Mouse (Mus musculus): Measurements from ENCODE around the gene Ttc4. TPM values are rescaled to one million over a fixed set of nuclear protein-coding genes. Genes with fewer than 3 reads are reported as not detected.
A peak's percentile ranks its signal among the peaks of the same experiment; 100 is the strongest.

Ttc4 gene
- total RNA-seq (2021) (10 to 100 TPM; 21.2 to 27.5 TPM), polyA plus RNA-seq (2012; rRNA removed) (28.3 and 28.6 TPM in 2 replicates)
- long read RNA-seq, transcript Ttc4-201 (10 exons, 2,121 nt) = major isoform, 19 of 20 reads
- long read RNA-seq, partial matches to known transcripts = 0 of 20 reads
- long read RNA-seq, other reads (novel, unspliced or antisense) = 1 of 20 reads

DNA sequence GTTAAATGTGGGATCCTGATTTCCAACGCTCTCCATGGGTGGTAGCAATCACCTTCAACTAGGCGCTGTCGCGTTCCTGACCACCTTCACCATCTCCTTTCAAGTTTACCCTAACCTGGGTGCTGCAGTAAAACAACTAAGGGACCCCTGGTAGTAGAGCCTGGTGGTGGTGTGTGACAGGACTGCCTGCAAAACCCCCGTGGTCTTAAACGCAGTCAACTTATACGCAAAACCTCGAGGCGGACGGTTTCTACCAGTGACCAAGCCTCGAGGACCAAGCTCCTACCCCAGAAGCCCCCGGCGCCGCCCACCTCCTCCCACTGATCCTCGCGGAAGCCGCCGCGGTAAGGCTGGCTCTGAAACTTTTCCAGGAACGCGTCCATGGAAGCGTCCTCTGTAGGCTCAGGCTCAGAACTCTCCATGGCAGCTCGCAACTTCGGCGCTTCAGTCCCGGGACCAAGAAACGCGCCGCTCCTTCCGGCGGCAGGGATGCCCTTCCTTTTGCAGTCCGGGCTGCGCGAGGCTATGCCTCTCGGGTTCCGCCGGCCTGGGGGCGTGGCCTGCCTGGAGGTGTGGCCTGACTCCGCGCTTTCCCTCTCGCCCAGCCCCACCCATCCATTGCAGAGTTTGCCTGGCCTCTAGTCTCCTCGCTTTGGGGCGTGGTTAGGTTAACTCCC is at the start of gene Ttc4:
TSS of gene Ttc4 (minus strand) at position 503 of the 677 bp plus-strand sequence.
- DNase-seq = peak; percentile 94

DNA sequence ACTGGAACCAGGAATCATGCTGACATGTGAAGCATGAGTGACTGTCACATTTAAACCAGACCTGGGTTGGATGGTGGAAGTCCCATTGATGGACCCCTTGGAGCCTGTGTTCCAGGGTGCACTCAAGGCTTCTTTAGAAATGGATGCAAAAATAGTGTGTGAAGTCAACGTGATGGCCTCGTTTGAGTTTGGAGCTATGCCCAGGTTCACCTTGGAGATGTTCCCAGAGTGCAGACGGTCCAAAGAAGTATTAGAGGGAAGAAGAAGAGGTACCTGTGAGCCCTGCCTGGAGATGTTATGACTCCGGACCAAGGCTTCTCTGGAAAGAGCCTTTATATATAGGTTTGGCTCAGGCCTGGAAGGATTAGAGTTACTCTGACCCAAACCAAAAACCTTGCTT is 41.9 kb upstream of the Ttc4 start:
- DNase-seq = no peak

DNA sequence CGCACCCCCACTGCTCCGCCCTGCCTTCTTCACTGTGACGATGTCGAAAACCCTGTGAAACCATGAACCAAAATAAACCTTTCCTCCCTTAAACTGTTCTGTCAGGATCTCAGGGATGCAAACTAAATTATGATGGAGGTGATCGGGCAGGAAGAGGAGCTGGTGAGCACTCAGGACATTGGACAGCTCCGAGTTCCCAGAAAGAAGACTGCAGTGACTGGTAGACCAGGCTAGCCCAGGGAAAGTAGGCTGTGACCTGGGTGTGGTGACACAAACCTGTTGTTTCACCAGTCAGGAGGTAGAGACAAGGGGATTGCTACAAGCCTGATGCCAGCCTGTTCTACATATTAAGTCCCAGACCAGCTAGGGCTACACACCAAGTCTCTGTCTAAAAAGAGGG is 34.9 kb upstream of the Ttc4 start:
- DNase-seq = no peak

DNA sequence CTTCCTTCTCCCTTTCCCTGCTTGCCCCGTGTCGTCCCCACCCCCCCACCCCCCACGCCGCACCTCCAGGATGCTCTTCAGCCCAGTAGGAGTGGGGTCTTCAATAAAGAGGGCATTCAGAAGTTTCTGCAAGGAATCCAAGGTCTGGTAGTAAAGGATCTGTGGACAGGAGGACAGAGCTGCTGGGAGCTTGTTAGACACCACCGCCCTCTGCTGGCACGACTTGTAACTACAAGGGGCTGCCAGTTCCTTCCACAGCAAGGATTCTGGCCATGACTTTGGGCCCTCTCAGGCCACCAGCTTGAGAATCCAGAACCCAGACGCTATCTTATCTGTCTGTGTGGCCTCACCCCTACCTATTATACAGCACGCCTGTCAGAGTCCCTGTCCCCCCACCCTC is 29.7 kb upstream of the Ttc4 start:
- peak; percentile 82 for DNase-seq

DNA sequence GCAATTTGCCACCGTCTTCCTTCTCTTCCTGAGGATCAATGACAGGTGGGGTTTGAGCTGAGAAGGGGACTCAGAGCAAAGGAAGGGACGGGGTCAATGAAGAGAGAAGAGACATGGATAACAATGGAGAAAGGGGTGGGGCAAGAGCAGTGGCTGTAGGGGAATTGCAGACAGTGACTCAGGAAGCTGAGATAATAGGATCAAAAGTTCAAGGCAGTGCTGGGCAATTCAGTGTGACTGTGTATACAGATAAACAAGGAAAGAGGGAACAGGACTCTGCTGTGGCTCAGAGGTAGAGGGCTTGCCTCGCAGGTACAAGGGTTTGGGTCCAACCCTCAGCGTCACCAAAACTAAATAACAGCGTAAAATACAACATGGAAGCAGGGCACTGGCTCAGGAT is 29.2 kb upstream of the Ttc4 start:
- peak; percentile 64 for DNase-seq

DNA sequence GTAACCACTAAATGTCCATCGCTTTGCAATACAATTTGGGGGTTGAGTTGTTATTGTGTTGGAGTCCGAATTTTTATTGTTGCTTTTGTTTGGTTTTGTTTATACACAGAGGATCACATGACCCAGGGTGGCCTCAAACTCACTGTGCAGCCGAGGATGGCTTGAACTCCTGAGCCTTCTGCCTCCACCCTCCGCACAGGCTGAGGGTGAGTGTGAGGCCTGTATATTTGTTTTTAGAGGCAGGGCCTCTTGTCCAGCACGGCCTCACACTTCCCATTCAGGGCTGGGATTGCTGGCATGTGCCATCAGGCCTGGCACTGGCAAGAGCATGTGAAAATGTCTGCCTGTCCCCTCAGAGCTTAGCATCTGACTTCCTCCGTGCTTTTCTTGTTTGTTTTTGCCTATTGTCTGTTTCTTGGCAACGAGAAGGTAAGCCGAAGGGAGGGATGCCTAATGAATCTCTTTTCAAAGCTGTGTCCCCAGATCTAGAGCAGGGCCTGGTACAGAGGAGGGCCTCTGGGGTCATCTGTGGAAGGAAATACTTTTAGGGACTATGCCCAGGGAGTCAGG is 26.4 kb upstream of the Ttc4 start:
- no peak for DNase-seq

DNA sequence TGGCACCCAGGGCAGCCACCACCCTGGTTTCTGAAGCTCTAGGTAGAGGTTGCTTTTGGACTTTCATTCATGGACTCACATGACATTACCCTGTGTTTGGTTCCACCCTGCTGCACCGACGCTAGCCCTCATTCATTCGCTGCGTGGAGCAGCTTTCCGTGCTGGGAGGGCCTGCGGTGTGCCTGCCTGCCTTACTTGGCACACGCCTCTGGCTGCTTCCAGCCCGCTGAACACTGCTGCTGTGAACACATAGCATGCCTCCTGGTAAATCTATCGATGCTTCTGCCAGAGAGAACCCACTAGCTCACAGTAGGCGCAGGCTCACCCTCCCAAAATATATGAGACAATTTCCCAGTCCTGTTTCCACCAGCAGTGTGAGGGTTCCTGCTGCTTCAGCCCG is 25.7 kb upstream of the Ttc4 start:
- no peak for DNase-seq

DNA sequence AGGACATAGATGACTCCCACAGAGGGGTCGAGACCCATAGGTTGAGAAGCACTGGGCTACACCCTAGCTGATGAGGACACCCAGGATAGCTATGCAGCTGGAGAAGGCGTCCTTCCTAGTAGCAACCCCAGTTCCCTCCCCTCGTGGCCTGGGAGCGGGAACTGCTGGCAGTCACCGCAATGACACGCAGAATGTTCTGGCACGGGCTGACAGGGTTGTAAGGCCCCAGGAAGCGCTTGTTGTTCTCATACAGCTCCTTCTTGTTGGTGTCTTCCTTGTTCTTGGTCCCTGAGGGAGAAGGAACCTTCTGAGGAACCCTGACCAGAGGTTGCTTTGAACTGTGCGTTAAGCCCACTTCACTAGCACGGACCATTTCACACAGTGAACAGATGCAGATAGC is 25.2 kb upstream of the Ttc4 start:
- DNase-seq = no peak

DNA sequence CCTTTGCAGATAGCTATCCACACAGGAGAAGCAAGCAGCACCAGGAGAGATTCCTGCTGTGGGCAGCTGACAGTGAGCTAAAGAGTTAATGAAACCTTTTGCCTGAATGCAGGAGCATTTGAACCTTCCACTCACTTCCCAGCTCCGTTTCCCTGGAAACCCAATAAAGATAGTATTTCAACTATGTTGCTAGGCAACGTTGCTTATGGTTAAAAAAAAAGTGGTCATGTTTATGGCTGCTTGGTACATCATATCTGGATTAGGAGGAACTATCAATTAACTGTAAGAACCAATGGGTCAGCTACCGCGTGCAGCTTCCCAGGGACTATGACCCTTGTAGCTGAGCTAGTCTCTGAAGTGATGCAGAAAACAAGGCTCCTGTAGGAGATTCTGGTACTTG is 22.1 kb upstream of the Ttc4 start:
- DNase-seq = no peak

DNA sequence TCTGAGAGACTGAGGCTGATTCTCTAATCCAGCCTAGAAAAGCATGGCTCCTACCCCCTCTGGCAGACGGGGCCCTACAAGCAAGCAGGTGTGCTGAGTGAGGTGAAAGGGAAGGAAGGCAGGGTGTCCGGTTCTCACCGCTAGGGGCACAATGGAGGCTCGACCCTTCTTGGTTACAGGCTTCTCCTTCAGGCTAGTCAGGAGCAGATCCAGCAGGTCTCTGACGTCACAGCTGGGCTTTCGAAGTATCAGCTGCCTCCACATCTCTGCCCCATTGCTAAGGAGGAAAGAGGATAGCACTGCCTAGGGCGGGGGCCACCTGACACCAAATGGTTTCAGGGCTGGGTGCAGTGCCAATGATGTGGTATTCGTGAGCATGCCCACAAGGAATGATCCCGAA is 21.2 kb upstream of the Ttc4 start:
- DNase-seq = no peak

DNA sequence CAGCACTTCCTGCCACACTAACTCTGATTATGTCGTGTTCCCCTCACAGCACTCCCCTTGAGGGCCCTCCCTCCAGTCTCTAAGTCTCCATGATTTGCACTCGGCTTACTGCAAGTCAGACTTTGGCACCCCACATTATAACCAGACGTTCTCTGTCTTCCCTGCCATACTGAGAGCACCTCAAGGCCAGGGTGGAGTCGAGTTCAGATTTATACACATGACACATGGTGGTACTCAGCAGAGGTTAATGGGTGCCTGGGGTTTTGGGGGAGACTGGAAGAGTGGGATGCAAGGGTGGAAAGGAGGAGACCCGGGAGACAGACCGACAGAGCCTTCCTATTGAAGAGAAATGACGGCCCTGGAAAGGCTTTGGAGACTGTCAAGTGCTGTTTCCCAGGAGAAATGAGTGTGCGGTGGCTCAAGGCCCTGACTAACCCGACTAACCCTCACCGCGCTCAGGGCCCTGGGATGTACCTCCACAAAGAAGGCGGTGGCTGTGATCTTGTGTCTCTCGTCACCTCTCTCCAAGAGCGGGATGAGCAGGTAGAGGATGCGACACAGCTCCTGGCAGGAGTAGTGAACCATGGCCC is 15.2 kb upstream of the Ttc4 start:
- no peak for DNase-seq

DNA sequence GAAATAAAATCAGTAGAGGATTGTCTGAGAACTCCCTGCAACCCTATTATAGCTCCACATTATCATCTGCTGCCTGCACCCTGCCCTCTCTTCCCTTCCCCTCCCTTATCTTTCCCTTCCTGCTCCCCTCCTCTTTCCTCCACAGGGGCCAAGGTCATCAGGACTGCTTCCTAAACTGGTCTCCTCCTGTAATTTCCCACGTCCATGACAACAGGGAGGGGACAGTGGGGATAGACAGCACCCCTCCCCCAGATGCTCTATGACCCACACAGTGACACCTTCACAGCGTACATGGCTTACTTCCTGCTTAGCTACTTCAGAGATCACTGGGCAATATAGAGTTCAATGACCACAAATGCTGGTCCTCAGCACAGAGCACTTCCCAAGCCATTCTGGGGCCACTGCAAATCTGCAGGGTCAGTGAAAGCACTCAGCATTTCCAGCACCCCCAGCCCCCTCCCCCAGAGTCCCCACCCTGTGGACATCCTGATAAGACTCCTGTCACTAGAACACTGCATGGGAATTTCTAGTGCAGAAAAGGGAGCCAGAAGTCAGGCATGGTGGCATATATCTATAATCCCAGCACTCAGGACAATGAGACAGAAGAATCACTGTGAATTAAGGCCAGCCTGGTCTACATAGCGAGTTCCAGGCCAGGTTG is 10.0 kb upstream of the Ttc4 start:
- DNase-seq = no peak

DNA sequence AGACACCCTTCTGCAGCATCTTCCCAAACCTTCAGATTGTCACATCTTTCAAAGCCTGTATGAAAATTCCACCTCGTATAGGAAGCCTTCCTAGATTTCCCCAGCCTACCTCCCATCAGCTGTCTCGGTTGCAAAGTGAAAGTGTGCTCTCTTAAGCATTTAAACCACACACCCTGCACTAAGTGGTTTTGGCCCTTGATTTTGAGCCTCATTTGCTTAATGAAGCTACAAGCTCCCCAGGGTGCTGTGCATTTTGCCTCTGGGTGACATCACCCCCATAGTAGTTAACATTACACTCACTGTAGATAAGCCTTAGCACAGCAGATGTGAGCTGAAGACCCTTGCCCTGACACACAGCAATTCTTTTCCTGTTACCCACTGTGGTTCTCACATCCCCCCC is 2.2 kb upstream of the Ttc4 start:
- DNase-seq = no peak

DNA sequence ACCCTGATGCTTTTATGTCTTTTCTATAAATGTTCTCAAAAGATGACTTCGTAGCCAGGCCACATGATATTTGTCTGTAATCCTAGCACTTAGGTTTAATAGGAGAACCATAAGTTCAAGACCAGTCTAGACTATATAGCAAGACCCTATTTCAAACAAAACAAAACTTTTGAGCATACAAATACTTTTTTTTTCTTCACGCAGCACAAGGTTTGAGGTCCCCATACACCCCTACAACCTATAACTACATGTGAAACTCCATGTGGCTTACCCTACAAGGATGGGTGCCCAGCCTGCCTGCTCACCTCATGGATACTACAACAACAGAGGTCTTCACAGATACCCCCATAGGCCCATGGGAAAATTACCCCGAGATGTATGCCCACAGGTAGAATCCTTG is 408 bp upstream of the Ttc4 start:
- no peak for DNase-seq

DNA sequence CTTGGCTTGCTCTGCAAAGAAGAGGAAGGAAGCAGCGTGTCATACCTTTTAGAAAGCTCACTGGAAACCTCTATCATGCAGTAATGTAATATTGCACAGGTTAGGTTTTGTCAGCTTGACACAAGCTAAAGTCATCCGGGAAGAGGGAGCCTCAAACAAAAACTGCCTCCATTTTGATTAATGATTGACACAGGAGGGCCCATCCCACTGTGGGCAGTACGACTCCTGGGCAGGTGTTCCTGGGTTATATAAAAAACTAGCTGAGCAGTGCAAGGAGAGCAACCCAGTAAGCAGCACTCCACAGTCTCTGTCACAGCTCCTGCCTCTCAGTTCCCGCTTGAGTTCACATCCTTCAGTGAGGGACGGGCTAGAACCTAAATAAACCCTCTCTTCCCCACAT is 2.0 kb downstream of the Ttc4 start:
- DNase-seq = no peak

DNA sequence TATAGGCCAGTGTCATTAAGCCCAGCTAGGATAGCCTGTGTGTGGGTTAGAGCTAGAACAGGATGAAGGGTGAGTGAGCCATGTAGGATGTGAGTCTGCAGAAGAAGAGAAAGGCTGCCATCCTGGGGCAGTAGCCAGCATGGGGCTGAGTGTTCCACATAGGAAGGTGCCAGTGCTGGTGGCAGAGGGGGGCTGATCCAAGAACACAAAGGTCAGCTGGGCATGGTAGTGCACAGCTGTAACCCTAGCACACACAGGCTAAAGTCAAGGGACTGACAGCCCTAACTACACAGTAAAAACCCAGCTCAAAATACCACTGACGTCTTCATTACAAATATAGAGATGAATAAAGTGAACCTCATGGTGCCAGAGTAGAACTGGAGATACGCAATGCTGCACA is 12.2 kb downstream of the Ttc4 start:
- no peak for DNase-seq

DNA sequence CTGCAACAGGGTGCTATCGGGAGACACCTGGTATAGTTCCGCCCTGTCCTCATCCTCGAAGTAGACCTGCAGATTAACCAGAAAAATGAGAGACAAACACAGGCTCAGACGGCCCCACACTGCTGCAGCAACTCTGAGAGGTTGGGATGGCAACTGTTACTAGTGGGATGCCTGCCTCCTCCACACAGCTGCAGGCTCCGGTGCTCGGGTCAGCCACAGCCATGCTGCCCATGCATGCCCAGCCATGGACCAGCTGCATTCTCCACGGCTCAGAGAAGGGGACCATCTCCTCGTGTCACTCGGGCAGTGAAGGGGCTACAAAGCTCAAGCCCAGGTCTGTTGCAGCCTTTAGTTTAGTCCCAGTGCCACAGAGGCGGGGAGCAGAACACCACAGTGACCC is 13.1 kb downstream of the Ttc4 start:
- DNase-seq = no peak

DNA sequence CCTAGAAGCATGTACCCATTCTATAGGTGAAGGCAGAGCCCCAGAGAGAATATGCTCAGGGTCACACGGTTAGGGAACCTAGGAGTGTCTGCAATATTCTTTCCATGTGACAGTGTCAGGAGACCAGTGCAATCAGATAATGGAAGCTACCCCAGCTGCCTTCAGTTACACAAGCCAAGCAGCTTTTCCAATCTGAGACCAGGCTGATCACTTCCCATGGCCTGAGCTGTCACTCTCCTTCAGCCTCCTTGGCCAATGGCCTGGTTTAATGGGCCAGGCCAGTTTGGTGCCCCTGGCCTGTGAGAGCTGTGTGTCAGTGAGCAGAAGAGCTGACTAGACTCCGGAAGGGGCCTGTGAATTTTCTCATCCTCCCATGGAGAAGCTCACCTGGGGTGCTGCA is 13.5 kb downstream of the Ttc4 start:
- DNase-seq = no peak

DNA sequence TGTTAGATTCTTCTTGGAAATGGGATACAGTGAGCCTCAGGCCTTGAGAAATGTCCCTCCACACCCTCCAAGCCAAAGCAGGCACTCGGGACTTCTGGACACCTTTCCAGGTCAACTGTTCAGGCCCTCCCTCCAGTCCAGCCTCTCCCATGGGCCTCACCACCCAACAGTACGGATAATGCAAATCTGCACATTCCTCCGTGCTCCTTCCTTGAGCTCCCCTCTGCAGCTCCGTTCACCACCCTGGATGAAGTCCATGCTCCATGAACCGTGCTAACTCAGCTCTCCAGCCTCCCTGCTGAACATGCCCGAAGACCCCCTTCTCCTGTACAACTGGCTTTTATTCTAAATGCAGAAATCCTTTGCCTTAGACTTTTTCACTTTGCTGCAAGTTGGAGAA is 14.0 kb downstream of the Ttc4 start:
- no peak for DNase-seq

DNA sequence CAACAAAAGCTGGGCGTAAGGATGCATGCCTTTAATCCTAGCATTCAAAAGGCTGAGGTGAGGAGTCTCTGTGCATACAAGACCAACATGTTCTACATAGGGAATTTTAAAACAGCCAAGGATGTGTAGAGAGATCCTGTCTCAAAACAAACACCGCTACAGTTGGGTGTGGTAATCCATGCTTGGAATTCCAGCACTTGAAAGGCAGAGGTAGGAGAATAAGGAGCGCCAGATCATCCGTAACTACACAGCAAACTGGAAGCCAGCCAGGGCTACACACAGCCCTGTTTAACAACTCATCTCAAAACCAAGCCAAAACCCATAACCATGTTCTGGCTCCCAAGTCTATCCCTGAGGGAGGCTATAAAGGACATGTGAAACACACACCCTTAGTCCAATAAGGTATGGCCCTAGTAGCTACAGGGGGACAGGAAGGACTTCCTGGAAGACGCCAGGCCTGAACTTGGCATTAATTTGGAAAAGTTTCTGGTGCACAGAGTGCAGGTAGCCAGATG is 14.7 kb downstream of the Ttc4 start:
- DNase-seq = no peak

DNA sequence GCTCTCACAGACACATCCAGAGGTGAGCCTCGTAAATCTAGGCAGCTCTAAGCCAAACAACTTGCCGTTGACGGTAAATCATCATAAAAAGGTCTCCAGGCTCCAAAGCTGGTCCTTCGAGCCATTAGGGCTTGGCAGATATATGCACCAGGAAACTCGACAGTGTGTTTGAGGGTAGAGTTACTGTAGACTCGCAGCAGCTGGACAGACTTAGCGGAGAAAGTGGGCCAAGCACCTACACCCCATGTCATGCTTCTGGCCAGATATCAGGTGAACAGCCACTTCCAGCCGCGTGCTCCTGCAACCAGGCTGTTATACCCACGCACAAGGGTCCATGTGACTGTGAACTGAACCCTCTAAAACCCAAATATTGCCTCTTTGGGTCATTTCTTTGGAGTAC is 23.1 kb downstream of the Ttc4 start:
- DNase-seq = no peak

DNA sequence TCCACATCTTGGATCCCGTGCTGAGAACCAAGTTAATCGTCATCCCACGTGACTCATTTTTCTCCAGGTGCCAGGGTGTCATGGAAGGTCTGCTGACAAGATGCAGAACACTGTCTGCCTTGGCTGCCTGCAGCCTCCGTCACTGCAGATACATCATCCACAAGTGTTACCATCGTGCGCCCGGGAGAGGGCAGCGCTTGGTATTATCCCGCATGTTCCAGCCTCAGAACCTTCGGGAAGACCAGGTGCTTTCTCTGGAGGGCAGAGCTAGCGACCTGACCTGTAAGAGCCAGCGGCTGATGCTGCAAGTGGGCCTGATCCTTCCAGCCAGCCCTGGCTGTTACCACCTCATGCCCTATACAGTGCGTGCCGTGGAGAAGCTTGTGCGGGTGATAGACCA is 25.7 kb downstream of the Ttc4 start:
- DNase-seq = no peak

DNA sequence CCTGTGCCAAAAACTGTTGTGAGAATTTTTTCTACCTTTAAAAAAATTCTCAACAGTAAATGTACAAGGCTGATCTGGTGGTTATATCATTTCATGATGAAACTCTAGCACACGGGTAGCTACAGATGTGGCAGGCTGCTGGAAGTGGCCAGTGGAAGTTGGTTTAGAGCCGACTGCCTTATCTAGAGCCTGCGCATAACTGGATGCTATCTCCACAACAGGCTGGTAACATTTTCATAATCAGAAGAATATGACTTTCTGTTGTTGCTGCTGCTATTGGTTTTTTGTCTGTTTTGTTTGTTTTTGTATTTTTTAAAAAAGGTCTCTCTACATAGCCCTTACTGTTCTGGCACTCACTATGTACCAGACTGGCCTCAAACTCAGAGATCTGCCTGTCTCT is 26.2 kb downstream of the Ttc4 start:
- DNase-seq = no peak
